Mouse (Mus musculus) myocyte (in vitro differentiated cells): Measurements from ENCODE around the gene Gm20388.

Experiments
- MAX ChIP-seq: IDR thresholded peaks from one replicate; pipeline ENCODE4 v1.6.1; 2011; ENCODE audit warnings: low read depth, mild to moderate bottlenecking, control low read depth
- POLR2A ChIP-seq: IDR thresholded peaks from one replicate; pipeline ENCODE4 v1.6.1; 2011; ENCODE audit warnings: low read depth, mild to moderate bottlenecking, control low read depth, moderate library complexity; ENCODE audit not compliant: insufficient read length
- POLR2AphosphoS2 ChIP-seq: IDR thresholded peaks from one replicate; pipeline ENCODE4 v1.6.1; 2011; ENCODE audit warnings: low read depth, control low read depth; ENCODE audit not compliant: insufficient read length
- SRF ChIP-seq: IDR thresholded peaks from one replicate; pipeline ENCODE4 v1.6.1; 2011; ENCODE audit warnings: low read depth; ENCODE audit not compliant: control insufficient read depth, insufficient read length

DNA sequence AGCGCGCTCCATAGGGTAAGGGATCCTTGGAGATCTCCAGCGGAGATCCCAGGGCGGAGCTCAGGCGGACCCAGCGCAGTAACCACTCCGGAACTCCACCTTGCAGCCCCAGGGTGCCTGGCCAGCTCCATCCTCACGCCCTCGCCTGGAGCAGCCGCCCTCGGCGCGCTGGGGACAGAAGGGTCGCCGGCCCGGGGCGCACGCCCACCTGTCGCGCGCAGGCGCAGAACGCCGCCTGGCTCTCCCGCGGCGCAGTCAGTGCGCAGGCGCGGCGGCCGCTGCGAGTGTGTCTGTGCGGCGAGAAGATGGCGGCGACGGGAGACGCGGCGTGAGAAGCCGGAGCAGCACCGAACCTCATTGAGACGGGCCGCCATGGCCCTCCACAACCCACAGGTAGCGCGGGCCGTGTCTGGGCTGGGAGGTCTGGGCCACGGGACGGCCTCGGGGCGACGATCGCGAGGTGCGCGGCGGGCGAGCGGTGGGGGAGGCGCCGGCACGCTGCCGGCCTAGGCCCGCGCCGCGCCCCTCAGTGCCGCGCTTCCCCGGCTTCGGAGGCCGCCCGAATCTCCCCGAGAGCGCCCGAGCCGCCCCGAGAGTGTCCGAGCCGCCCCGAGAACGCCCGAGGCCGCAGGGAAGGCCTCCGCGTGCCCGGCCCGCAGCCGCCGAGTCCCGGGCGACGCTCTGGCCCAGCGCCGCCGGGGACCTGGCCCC is at the start of gene Gm20388:
- TF ChIP-seq SRF (no peak), POLR2A (peak; percentile 94), POLR2AphosphoS2 (peak; percentile 95), MAX (no peak)
